Comparison of ENCODE assay signal across 1 mouse cellular context in the genomic region with DNA sequence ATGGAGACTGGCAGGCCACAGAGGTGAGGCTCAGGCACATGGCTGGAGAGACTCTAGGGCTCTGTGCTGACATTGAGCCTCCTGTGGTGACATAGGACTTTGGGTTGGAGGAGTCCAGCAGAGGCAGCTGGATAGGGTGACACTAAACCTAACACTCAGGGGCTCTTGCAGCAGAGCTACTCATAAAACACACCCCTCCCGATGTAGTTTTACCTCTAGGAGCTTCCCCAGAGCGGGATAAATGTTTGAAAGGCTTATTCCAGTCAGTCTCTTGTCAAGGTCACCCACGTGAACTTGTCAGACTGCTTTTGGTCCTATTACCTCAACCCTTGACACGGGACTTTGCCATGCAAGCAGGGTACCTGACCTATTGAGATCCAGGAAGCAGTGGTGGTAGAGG.
TF ChIP-seq lines count a peak whose summit lies in the region.

No protein-coding gene starts in this region.

TF ChIP-seq in MEL, 35 proteins besides CTCF, POLR2A, EP300 and RAD21:
- TF ChIP-seq TBP (IDR thresholded peaks at IDR 0.05; ENCODE audit: low read depth, low read length) (no peak), GABPA (IDR thresholded peaks at IDR 0.05; ENCODE audit: low read depth, low read length) (no peak), MYC (IDR thresholded peaks at IDR 0.05; ENCODE audit: low read depth, low read length) (no peak), ZKSCAN1 (IDR thresholded peaks at IDR 0.05; ENCODE audit: low read depth, low read length) (no peak), UBTF (IDR thresholded peaks at IDR 0.05; ENCODE audit: borderline replicate concordance, insufficient read depth, low read depth, low read length) (no peak), USF2 (IDR thresholded peaks at IDR 0.05; ENCODE audit: borderline replicate concordance in 1 of 2, insufficient read depth in 1 of 2, low read depth in 1 of 2, low read length in 2 of 2) (no peak), SIN3A (IDR thresholded peaks at IDR 0.05; ENCODE audit: low read length) (no peak), MXI1 (IDR thresholded peaks at IDR 0.05; ENCODE audit: low read depth, low read length) (no peak), MAZ (IDR thresholded peaks at IDR 0.05; ENCODE audit: low read depth, low read length) (no peak), MYB (IDR thresholded peaks at IDR 0.05; ENCODE audit: low read depth, low read length) (no peak), JUND (IDR thresholded peaks at IDR 0.05; ENCODE audit: low read depth, low read length) (no peak)
TF ChIP-seq in MEL: peak in this region for 0.
